Mouse (Mus musculus) lung, postnatal 0 days (tissue): ENCODE measurements around the gene Hipk2.

ENCODE experiments used
- CTCF ChIP-seq: IDR thresholded peaks from 2 replicates; pipeline ENCODE4 v1.5.1; 2016; ENCODE audit warnings: antibody characterized with exemption, mild to moderate bottlenecking
- EP300 ChIP-seq: IDR thresholded peaks from 2 replicates; pipeline ENCODE4 v1.6.1; 2016; ENCODE audit warnings: antibody characterized with exemption, mild to moderate bottlenecking, control low read depth

DNA sequence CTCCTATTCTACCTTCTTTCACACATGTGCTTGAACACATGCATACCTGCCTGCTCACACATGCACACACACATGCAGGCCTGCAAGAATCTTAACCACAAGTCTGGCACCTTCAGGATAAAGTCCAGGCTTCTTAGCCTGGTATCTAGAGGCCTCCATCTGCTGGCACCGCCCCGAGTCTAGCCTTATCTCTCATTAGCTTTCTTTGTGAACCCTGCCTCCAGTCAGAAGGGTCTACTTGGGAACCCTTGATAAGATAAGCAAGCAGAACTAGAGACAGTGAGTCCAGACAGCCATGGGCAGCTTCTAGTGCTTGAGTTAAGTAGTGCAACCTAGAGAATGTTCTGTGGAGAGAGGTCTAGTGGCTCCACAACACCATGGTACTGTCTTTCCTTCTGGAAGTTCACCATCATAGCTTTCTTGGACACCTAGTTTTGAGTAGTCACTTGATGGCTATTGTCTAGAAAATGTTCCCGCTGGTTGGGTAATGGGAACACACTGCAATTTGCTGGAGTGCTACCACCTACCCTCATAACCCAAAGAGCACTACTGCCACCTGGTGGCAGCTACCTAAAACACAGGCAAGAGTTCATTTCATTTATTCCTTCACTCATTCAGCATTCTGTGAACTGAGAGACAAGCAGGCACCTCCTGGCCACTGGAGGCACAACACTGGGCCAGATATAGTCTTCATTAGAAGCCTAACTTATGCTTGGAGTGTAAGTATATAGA, 35.0 kb upstream of the Hipk2 start:
- peak; percentile 88 for TF ChIP-seq EP300
- TF ChIP-seq CTCF: peak; percentile 96
